Mouse (Mus musculus) colon, adult 2 months (tissue): Measurements from ENCODE around the gene Zfp64. TPM values are rescaled to one million over a fixed set of nuclear protein-coding genes. Genes with fewer than 3 reads are reported as not detected.

Experiments used
- polyA plus RNA-seq: library from polyadenylated mRNA; depleted of rRNA; stranded (reverse); fragments of >200 nt; gene quantifications from 2 replicates; pipeline ENCODE4 v1.2.3, GENCODE M21; 2012; rRNA removed

Gene Zfp64
- polyA plus RNA-seq: 37.6 and 44.3 TPM in 2 replicates

DNA sequence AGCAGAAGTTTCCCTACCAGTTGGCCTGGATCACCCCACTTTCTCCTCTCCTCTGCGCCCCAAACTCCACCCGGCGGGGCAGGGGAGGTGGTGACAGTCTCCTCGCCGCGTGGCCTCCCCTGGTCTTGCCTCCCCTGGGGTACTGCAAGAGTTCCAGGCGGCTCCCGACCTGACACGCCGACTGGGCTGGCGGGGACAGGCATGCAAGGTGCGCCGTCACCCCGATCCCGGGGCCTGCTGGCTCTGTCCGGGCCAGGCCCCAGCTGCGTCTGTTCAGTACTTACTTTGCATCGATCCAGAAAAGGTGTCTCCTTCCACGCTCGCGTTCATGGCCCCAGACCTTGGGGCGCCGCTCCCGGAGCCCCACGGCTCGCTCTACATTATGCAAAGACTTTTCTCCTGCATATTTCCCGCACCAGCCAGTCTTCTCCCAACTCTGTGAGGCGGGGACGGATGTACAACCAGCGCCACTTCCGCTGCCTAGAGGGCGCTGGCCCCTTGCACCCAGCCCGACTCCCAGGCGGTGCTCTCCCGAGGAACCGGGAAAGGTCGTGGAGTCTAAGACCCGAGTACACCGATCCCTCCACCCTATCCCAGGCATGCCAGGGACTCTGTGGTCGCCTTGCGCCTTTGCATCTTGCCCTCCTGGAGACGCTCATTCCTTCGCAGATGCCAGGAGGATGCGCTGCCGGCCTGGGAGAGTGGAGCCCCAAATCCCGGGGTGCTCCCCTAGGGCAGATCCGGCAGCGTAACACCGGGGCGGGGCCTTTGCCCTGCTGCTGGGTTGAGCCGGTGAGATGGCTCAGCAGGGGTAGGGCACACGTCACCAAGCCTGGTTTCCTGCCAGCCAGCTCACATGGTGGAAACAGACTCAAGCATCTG, at the start of gene Zfp64:
Gene Zfp64, minus strand, starts transcription at position 753 of the 882 bp plus-strand sequence.

Other genes with a start within 250 kb of the Zfp64 start
- gene Atp9a, start 213.2 kb downstream of the Zfp64 start, polyA plus RNA-seq: 231 and 245 TPM in 2 replicates
- 0.06 and 0.12 TPM in 2 replicates for gene Sall4, start 187.6 kb downstream of the Zfp64 start, polyA plus RNA-seq